ENCODE assay signal across 24 mouse cellular contexts in genomic region chr4:99046471-99046870, GRCm38 (mm10). TPM values are rescaled to one million over a fixed set of nuclear protein-coding genes. Genes with fewer than 3 reads are reported as not detected.
A peak's percentile ranks its signal among the peaks of the same experiment; 100 is the strongest.
DNase-seq lines count a peak whose midpoint lies in the region; ATAC-seq and TF ChIP-seq lines count a peak whose summit lies in the region.
"Had no signal": no experiment of that assay in that cellular context is flagged by ENCODE, and none has a peak within 500 bp of the region (broad histone marks: within the 10 kb centered on the region; RNA-seq: fewer than 3 reads in every experiment).

No protein-coding gene starts in this region.

- DNase-seq in kidney, adult 9 months = peak; percentile 8
- DNase-seq in kidney, adult 18-20 months = no peak
- DNase-seq in liver, adult 2 months (ENCODE audit: extremely low read depth, low read depth, low spot score) = peak; percentile 96
- no peak for DNase-seq in liver, postnatal 0 days
- DNase-seq in liver = no peak
- peak; percentile 71 for DNase-seq in Muller cell, postnatal 12 days (ENCODE audit: inconsistent ontology term)
- DNase-seq in retina, embryonic 14.5 days (ENCODE audit: low spot score) = no peak
- DNase-seq: adrenal gland, adult 2 months; adrenal gland, adult 8-10 months; adrenal gland, postnatal 10 days; adrenal gland, postnatal 14 days; adrenal gland, postnatal 25 days; adrenal gland, postnatal 36 days; B cell, adult 2 months; cerebellum, adult 11 months; cerebellum, adult 11-12 months; cerebellum, adult 18-20 months had no signal

- no peak overlapping the region; the same call in 1 of the 2 replicates for H3K27ac ChIP-seq in liver, adult 2 months (replicated peaks; ENCODE audit: insufficient read depth, low read depth, low read length)
- no peak overlapping the region for H3K27ac ChIP-seq in liver, embryonic 12.5 days
- H3K27ac ChIP-seq in liver, postnatal 0 days (ENCODE audit: low read depth) = no peak overlapping the region

- TF ChIP-seq CTCF in liver, adult 2 months (IDR thresholded peaks at IDR 0.05; ENCODE audit: low read depth, low read length) = no peak
- TF ChIP-seq CTCF in liver, postnatal 0 days (IDR thresholded peaks at IDR 0.05; ENCODE audit: low read depth) = no peak

- H3K9ac ChIP-seq in liver, adult 2 months (ENCODE audit: low read depth, low read length) = no peak overlapping the region
- no peak overlapping the region for H3K9ac ChIP-seq in liver, embryonic 12.5 days
- no peak overlapping the region for H3K9ac ChIP-seq in liver, postnatal 0 days (replicated peaks)

- peaks cover 20% of the 10 kb centered on the region for H3K4me1 ChIP-seq in liver, adult 2 months (ENCODE audit: control insufficient read depth, insufficient read depth, low read length)
- H3K4me1 ChIP-seq in liver, embryonic 12.5 days = peaks cover 24% of the 10 kb centered on the region
- no peaks in the 10 kb centered on the region for H3K4me1 ChIP-seq in liver, postnatal 0 days (ENCODE audit: insufficient read depth)

- TF ChIP-seq EP300 in liver, postnatal 0 days (IDR thresholded peaks at IDR 0.05; ENCODE audit: low read depth) = no peak

- no peak for TF ChIP-seq POLR2A in liver, adult 2 months (IDR thresholded peaks at IDR 0.05; ENCODE audit: extremely low read depth, insufficient read depth, low read length)

- H3K79me2 ChIP-seq in liver, adult 2 months (ENCODE audit: control insufficient read depth, insufficient read depth, low read length) = no peaks in the 10 kb centered on the region

- no peak for ATAC-seq in liver, embryonic 12.5 days
- ATAC-seq in liver, postnatal 0 days = peak; percentile 35; the same call in 1 of the 2 replicates
- ATAC-seq: activated CD4-positive, CD25-positive, alpha-beta regulatory T cell, adult 4 months; CD4-positive, CD25-positive, alpha-beta regulatory T cell, adult 4 months; Patski had no signal

- no peaks in the 10 kb centered on the region for H3K36me3 ChIP-seq in liver, adult 2 months (ENCODE audit: control insufficient read depth, insufficient read depth, low read length)
- H3K36me3 ChIP-seq in liver, embryonic 12.5 days = peaks cover 30% of the 10 kb centered on the region
- no peaks in the 10 kb centered on the region; the same call in none of the 2 replicates for H3K36me3 ChIP-seq in liver, postnatal 0 days (replicated peaks; ENCODE audit: insufficient read depth, low read length)
- H3K36me3 ChIP-seq: G1E had no signal

- no peaks in the 10 kb centered on the region for H3K27me3 ChIP-seq in liver, adult 2 months (ENCODE audit: control insufficient read depth, insufficient read depth, low read length)
- H3K27me3 ChIP-seq in liver, embryonic 12.5 days (replicated peaks) = no peaks in the 10 kb centered on the region
- H3K27me3 ChIP-seq in liver, postnatal 0 days (ENCODE audit: insufficient read depth, low read length) = no peaks in the 10 kb centered on the region
- H3K27me3 ChIP-seq: CH12.LX, Patski had no signal

- H3K4me3 ChIP-seq in liver, adult 2 months (ENCODE audit: insufficient read depth, low read depth, low read length) = no peak overlapping the region
- H3K4me3 ChIP-seq in liver, embryonic 12.5 days = no peak overlapping the region
- no peak overlapping the region for H3K4me3 ChIP-seq in liver, postnatal 0 days (ENCODE audit: low read depth, low read length)

- 26% methylated on average over 3 of the region's 3 CpGs for WGBS in liver, adult 2 months
- 84% methylated on average over 3 of the region's 3 CpGs for WGBS in liver, embryonic 12.5 days (ENCODE audit: insufficient replicate concordance)
- WGBS in liver, postnatal 0 days (ENCODE audit: insufficient replicate concordance) = 55% methylated on average over 3 of the region's 3 CpGs

- no peaks in the 10 kb centered on the region for H3K9me3 ChIP-seq in liver, embryonic 12.5 days (replicated peaks)
- H3K9me3 ChIP-seq in liver, postnatal 0 days (ENCODE audit: low read length) = no peaks in the 10 kb centered on the region

- no peak overlapping the region for H3K4me2 ChIP-seq in liver, embryonic 12.5 days
- no peak overlapping the region for H3K4me2 ChIP-seq in liver, postnatal 0 days (ENCODE audit: low read depth, low read length)

RNA-seq across cellular contexts. Expression of gene Angptl3, which starts 15.7 kb away (rescaled TPM):
- total RNA-seq in liver, adult 2 months (2014; rRNA removed) = 520 and 564 TPM in 2 replicates
- 164 and 201 TPM in 2 replicates for polyA plus RNA-seq in liver, adult 2 months (2012; rRNA removed)
- 18.0 and 20.3 TPM in 2 replicates for polyA plus RNA-seq in liver, embryonic 12.5 days (2016; fragmentation: Nextera tagmentation; extraction: Ambion mirVana)
- polyA plus RNA-seq in liver, postnatal 0 days (2015; fragmentation: Nextera tagmentation; extraction: Ambion mirVana) = 375 and 438 TPM in 2 replicates
- total RNA-seq: CH12.LX had no signal
- polyA plus RNA-seq: activated CD4-positive, CD25-positive, alpha-beta regulatory T cell, adult 4 months; brain, embryonic 14.5 days; CD4-positive, CD25-positive, alpha-beta regulatory T cell, adult 4 months; G1E; Patski had no signal

Comparison
In these comparisons a context has a peak if more than half of its experiments do, and no peak if none do; other contexts are left out.
1. DNase-seq: peak in kidney, adult 9 months (single experiment), liver, adult 2 months (single experiment) and Muller cell, postnatal 12 days (single experiment); none in kidney, adult 18-20 months (single experiment), liver, postnatal 0 days (single experiment), liver (single experiment) and retina, embryonic 14.5 days (single experiment).